Mouse (Mus musculus) neural tube, embryonic 12.5 days (tissue): ENCODE data around the gene Pprc1. TPM values are rescaled to one million over a fixed set of nuclear protein-coding genes. Genes with fewer than 3 reads are reported as not detected.

Experiments
- ATAC-seq: fragments of 200-750 bp; cut with Nextera tagmentation; 2 replicates; pipeline ENCODE4 v1.8.0; 2017; ENCODE audit warnings: low read depth, mild to moderate bottlenecking, moderate TSS enrichment, moderate library complexity; ENCODE audit not compliant: low FRiP score
- H3K27ac ChIP-seq: fragments of 300-500 bp; sonication (generic); 2 replicates; pipeline ENCODE4 v1.5.1; 2016
- H3K27me3 ChIP-seq: fragments of 300-500 bp; sonication (generic); replicated peaks from 2 replicates; pipeline ENCODE4 v1.6.1; 2016; ENCODE audit warnings: mild to moderate bottlenecking
- H3K36me3 ChIP-seq: fragments of 300-500 bp; sonication (generic); 2 replicates; pipeline ENCODE4 v1.6.1; 2016; ENCODE audit warnings: mild to moderate bottlenecking
- H3K4me1 ChIP-seq: fragments of 300-500 bp; sonication (generic); 2 replicates; pipeline ENCODE4 v1.6.1; 2016
- H3K4me2 ChIP-seq: fragments of 300-500 bp; sonication (generic); replicated peaks from 2 replicates; pipeline ENCODE4 v1.6.1; 2016; ENCODE audit warnings: mild to moderate bottlenecking
- H3K4me3 ChIP-seq: fragments of 300-500 bp; sonication (generic); 2 replicates; pipeline ENCODE4 v1.5.1; 2016
- H3K9ac ChIP-seq: fragments of 300-500 bp; sonication (generic); 2 replicates; pipeline ENCODE4 v1.6.1; 2016; ENCODE audit warnings: mild to moderate bottlenecking
- H3K9me3 ChIP-seq: fragments of 300-500 bp; sonication (generic); 2 replicates; pipeline ENCODE4 v1.6.1; 2016; ENCODE audit warnings: mild to moderate bottlenecking
- WGBS: fragments of 180-500 bp; shearing (Covaris S2); methylation state at CpG from one replicate; pipeline ENCODE4 v1.1.7; 2016; 5-methylcytosine and 5-hydroxymethylcytosine counted together
- polyA plus RNA-seq: library from polyadenylated mRNA; unstranded; fragments of >200 nt; fragmentation: Nextera tagmentation; extraction: Ambion mirVana; gene quantifications from 2 replicates; pipeline ENCODE4 v1.2.1, GENCODE M21; 2016

Gene Pprc1
- 25.6 and 26.2 TPM in 2 replicates for polyA plus RNA-seq

DNA sequence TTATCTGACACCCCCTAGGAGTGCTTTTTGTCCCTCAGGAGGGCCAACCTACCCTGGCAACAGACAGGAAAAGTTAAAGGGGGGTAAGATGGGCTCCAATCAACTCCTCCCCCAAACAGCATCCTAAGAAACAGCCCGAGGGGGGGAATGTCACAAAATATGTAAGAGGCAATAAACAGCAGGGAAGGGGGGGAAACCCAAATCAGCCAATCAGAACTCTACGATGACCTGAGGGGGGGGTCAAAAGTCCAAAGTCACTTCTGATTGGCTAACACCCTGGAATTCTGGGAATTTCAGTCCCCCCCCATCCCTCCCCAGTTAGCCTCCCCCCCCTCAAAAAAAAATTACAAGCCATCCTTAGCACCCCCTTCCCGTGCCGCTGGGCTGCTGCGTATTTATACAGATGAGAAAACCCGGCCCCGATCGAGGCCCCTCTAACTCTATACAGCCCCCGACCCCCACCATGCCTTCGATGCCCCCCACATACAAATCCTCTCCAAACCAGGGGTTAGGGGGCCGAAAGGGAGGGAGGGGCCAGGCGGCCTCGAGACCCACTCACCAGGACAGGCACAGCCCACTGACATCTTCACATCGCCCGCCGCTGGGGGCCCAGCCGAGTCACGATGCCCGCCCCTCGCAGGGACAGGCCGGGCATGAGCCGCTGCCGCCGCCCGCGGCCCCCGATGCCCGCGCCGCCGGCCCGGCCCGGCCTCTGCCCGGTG, at the start of gene Pprc1:
Gene Pprc1, plus strand, starts transcription at position 616 of the 722 bp plus-strand sequence.
- no peaks in the 10 kb centered on the region for H3K27me3 ChIP-seq
- H3K27ac ChIP-seq = peak within 1 kb of the TSS; percentile 97
- H3K4me2 ChIP-seq = peak within 1 kb of the TSS; percentile 92
- under 1% methylated on average over 34 of the region's 34 CpGs for WGBS
- H3K4me3 ChIP-seq = peak within 1 kb of the TSS; percentile 94
- no peaks in the 10 kb centered on the region for H3K9me3 ChIP-seq
- peaks cover 56% of the 10 kb centered on the region for H3K4me1 ChIP-seq
- ATAC-seq = no peak
- H3K9ac ChIP-seq = peak within 1 kb of the TSS; percentile 97
- no peaks in the 10 kb centered on the region for H3K36me3 ChIP-seq

DNA sequence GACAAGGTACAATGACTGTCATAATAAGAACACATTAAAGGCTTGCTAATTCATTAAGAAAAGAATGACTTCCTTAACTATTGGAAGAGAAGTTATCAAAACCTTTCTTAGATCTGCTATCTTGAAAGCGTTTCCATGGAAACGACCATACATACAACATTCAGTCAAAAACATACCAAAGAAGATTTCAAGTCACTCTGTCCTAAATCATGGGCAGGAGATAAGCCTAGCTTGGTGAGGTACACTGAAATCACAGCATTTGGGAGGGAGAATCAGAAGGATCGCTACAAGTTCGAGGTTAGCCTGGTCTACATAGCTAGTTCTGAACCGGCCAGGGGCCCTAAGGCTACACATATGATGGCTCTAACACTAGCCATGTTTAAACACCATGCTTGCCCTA, 47.3 kb upstream of the Pprc1 start:
- peaks cover 5% of the 10 kb centered on the region; the same call in 1 of the 2 replicates for H3K36me3 ChIP-seq
- 0 out of 2 replicates have a peak, but pooled peaks cover 5% of the 10 kb centered on the region for H3K9me3 ChIP-seq
- 0 out of 2 replicates have a peak, but pooled peaks have one; percentile 9 for ATAC-seq
- no peaks in the 10 kb centered on the region for H3K4me1 ChIP-seq
- peak overlapping the region; percentile 85 for H3K4me3 ChIP-seq
- H3K4me2 ChIP-seq = peak overlapping the region; percentile 60
- 60% methylated on average over 5 of the region's 5 CpGs for WGBS
- H3K27me3 ChIP-seq = no peaks in the 10 kb centered on the region; the same call in 1 of the 2 replicates
- H3K9ac ChIP-seq = peak overlapping the region; percentile 85; the same call in 1 of the 2 replicates
- no peak overlapping the region for H3K27ac ChIP-seq

DNA sequence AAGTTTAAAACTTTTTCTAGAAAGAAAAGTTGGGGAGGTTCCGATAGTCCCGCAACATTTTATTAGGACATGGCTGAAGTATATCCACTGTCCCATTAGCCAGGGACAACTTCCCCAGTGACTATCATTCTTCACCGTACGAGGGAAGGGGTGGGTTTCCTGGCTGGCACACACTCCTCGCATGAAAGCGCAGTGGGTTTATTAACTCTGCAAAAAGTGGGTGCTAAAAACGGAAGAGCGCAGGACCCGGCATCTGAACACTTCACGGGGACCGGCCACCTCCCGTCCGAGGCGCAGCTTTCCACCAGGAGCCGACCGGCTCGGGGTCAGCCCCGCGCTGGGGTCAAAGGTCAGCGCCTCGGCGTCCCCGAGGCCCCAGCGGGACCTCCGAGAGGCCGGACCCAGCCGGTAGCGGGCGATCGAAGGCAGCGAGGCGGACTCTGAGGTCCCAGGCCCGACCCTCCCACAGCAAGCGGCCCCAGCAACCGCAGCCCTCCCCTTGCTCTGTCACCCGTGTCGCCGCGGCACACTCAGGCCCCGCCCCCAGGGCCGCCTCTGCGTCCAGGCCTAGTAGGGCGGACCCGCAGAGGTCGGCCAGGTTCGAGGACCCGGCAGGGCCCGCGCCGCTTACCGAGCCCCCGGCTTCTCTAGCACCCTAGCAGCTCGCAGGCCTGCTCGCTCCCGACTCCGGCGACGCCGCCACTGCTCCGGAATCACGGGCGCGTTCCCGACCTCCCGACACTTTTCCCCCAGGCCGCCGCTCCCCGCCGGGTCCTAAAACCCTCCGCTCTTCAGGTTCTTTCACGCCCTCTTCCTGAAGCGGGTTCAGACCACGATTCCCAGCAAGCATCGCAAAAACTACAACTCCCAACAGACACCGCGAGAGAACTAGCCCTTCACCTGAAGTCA, 46.6 kb upstream of the Pprc1 start, which contains the start of gene Armh3:
Gene Armh3, minus strand, starts transcription at position 704 of the 909 bp plus-strand sequence.
- peak within 1 kb of the TSS; percentile 85 for H3K9ac ChIP-seq
- ATAC-seq = peak; percentile 91
- peaks cover 5% of the 10 kb centered on the region; the same call in 1 of the 2 replicates for H3K36me3 ChIP-seq
- H3K27me3 ChIP-seq = no peaks in the 10 kb centered on the region; the same call in 1 of the 2 replicates
- H3K27ac ChIP-seq = peak within 1 kb of the TSS; percentile 92
- H3K4me3 ChIP-seq = peak within 1 kb of the TSS; percentile 85
- WGBS = 1% methylated on average over 71 of the region's 76 CpGs
- H3K9me3 ChIP-seq = 0 out of 2 replicates have a peak, but pooled peaks cover 5% of the 10 kb centered on the region
- H3K4me1 ChIP-seq = peaks cover under 1% of the 10 kb centered on the region; the same call in 1 of the 2 replicates
- peak within 1 kb of the TSS; percentile 60 for H3K4me2 ChIP-seq

DNA sequence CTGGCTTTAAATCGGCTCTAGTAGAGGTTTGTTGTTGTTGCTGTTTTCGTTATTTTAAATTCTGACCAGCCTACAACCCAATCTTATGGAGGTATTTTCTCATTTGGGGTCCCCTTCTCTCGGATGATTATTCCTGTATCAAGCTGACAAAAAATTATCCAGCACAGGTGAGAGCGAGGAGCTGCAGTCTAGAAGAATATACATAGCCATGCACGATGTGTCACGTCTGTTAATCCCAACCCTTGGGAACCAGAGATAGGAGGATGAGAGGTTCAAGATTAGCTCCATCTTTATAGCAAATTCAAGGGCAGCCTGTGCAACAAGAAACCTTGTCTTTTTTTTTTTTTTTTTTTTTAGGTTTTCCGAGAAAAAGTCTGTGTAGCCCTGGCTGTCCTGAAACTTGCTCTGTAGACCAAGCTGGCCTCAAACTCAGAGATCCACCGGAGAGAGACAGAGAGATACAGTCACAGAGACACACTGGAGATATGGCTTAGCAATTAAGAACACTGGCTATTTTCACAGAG, 45.9 kb upstream of the Pprc1 start:
- no peak; the same call in 1 of the 2 replicates for ATAC-seq
- peak overlapping the region; percentile 85 for H3K4me3 ChIP-seq
- H3K4me2 ChIP-seq = peak overlapping the region; percentile 60
- H3K9ac ChIP-seq = no peak overlapping the region
- WGBS = 16% methylated on average over 8 of the region's 8 CpGs
- peaks cover 8% of the 10 kb centered on the region for H3K4me1 ChIP-seq
- H3K9me3 ChIP-seq = 0 out of 2 replicates have a peak, but pooled peaks cover 5% of the 10 kb centered on the region
- H3K27ac ChIP-seq = no peak overlapping the region
- H3K27me3 ChIP-seq = peaks cover 2% of the 10 kb centered on the region; the same call in 1 of the 2 replicates
- H3K36me3 ChIP-seq = peaks cover 5% of the 10 kb centered on the region; the same call in 1 of the 2 replicates

DNA sequence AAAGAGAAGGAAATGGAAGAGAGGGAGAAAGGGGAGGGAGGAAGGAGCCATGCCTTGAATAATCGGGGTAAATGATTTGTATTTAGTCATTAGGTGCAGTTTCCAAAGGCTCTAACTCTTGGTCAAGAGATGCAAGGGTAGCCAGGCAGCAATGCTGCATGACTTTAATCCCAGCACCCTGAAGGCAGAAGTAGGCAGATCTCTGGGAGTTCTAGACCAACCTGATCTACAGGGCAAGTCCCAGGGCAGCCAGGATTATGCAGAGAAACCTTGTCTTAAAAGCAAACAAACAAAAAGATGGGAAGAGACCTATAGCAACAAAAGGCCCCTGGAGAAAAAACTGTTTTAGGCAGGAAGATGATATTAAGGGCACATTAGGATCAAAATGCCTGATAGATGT, 45.3 kb upstream of the Pprc1 start:
- peaks cover 8% of the 10 kb centered on the region for H3K27me3 ChIP-seq
- ATAC-seq = no peak
- no peak overlapping the region for H3K4me2 ChIP-seq
- peaks cover 14% of the 10 kb centered on the region for H3K4me1 ChIP-seq
- H3K36me3 ChIP-seq = peaks cover 5% of the 10 kb centered on the region; the same call in 1 of the 2 replicates
- no peaks in the 10 kb centered on the region for H3K9me3 ChIP-seq
- no peak overlapping the region for H3K4me3 ChIP-seq
- no peak overlapping the region for H3K9ac ChIP-seq
- 79% methylated on average over 1 of the region's 1 CpGs for WGBS
- H3K27ac ChIP-seq = no peak overlapping the region

DNA sequence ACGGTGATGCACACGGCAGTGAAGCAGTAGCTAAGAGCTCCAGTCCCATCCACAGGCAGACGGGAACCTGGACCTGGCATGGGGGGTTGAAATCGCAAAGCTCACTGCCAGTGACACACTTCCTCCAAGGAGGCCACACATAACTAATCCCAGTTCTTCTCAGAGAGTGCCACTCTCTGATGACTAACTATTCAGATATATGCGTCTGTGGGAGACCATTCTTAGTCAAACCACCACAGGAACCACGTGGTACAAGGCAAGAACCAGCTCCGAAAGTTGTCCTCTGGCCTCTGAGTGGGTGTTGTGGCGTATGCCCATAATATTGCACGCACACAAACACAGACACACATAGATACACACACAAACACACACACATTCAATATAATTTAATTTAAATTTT, 42.4 kb upstream of the Pprc1 start:
- H3K4me2 ChIP-seq = no peak overlapping the region
- no peak for ATAC-seq
- WGBS = 83% methylated on average over 9 of the region's 9 CpGs

DNA sequence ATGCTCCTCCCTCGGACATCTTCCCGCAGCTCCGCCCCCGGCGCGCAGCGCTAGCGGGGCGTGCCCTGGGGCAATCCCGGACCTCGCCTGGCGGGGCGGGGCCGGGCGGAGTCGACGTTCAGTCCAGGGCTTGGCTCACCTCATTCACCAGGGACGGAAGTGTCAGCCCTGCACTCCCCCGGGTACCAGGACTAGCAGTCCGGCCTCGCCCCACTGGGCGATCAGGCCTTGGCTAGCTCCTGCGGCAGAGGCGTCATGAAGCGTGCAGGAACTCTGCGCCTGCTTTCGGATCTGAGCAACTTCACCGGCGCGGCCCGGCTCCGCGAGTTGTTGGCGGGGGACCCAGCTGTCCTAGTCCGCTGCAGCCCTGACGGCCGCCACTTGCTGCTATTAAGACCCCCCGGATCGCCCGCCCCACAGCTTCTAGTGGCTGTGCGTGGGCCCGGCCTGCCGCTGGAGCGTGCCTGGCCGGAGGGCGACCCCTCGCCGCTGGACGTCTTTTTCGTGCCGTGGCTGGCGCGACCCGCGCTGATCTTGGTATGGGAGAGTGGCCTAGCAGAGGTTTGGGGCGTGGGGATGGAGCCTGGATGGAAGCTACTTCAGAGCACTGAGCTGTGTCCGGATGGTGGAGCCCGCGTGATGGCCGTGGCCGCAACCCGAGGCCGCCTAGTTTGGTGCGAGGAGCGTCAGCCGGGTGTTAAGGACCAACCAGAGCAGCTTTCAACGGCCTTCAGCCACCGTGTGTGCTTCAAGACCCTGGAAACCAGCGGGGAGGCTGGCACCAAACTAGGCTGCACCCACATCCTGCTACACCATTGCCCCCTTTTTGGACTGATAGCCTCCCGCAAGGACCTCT, 41.1 kb upstream of the Pprc1 start, which contains the start of gene Hps6:
Gene Hps6, plus strand, starts transcription at position 138 of the 856 bp plus-strand sequence.
- Histone ChIP-seq H3K4me3 (peak within 1 kb of the TSS; percentile 53), H3K4me1 (peaks cover 16% of the 10 kb centered on the region), H3K27me3 (peaks cover 17% of the 10 kb centered on the region), H3K9me3 (no peaks in the 10 kb centered on the region), H3K36me3 (no peaks in the 10 kb centered on the region), H3K4me2 (peak within 1 kb of the TSS; percentile 97), H3K27ac (no peak within 1 kb of the TSS), H3K9ac (peak within 1 kb of the TSS; percentile 67)
- ATAC-seq = peak; percentile 77
- WGBS = 2% methylated on average over 70 of the region's 70 CpGs

More for the DNA sequence above, 42.4 kb upstream of the Pprc1 start:
- Histone ChIP-seq H3K9me3 (no peaks in the 10 kb centered on the region), H3K4me1 (peaks cover 16% of the 10 kb centered on the region), H3K27me3 (peaks cover 17% of the 10 kb centered on the region), H3K36me3 (no peaks in the 10 kb centered on the region), H3K27ac (no peak overlapping the region), H3K4me3 (no peak overlapping the region), H3K9ac (no peak overlapping the region)

DNA sequence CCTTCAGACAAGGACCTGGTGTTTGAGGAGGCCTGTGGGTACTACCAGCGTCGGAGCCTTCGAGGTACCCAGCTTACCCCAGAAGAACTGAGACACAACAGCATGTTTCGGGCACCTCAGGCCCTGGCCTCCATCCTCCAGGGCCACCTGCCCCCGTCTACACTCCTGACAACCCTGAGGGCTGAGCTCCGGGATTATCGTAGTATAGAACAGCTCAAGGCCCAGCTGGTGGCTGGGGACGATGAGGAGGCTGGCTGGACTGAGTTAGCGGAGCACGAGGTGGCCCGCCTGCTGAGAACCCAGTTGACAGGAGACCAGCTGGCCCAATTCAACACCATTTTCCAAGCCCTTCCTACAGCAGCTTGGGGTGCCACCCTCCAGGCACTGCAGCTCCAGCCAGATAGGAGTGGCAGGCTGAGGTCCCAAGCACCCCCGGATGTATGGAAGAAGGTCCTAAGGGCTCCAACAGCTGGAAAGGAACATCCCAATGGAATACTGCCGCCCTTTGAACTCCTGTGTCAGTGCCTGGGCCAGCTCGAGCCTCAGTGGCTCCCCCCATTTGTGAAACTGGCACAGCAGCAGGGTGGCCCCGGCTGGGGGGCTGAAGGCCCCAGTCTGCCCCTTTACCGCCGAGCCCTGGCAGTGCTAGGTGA, 39.7 kb upstream of the Pprc1 start:
- no peak overlapping the region for H3K4me2 ChIP-seq
- H3K9ac ChIP-seq = no peak overlapping the region
- H3K27me3 ChIP-seq = peaks cover 17% of the 10 kb centered on the region
- no peaks in the 10 kb centered on the region for H3K9me3 ChIP-seq
- H3K27ac ChIP-seq = no peak overlapping the region
- no peak overlapping the region for H3K4me3 ChIP-seq
- no peak for ATAC-seq
- H3K4me1 ChIP-seq = peaks cover 16% of the 10 kb centered on the region
- 72% methylated on average over 17 of the region's 17 CpGs for WGBS
- no peaks in the 10 kb centered on the region for H3K36me3 ChIP-seq

DNA sequence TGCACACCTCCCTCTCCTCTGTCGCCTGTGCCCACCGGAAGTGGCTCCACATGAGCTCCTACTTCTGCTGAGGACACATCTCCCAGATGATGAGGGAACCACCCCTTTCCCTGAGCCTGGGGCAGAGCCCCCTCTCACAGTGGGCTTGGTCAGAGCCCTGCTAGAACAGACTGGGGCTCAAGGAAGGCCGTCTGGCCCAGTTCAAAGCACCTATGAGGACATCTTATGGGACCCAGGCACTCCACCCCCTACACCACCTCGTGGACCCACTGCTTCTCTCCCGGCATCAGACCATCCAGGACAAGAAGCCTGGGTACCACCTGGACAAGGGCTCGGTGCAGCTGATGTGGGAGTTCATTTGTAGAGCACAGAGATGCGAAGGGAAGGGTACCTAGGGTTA, 39.0 kb upstream of the Pprc1 start:
- no peak for ATAC-seq
- peaks cover 17% of the 10 kb centered on the region for H3K27me3 ChIP-seq
- no peak overlapping the region for H3K4me2 ChIP-seq
- no peak overlapping the region for H3K9ac ChIP-seq
- 83% methylated on average over 7 of the region's 7 CpGs for WGBS
- no peaks in the 10 kb centered on the region for H3K36me3 ChIP-seq
- no peak overlapping the region for H3K27ac ChIP-seq
- H3K9me3 ChIP-seq = no peaks in the 10 kb centered on the region
- no peak overlapping the region for H3K4me3 ChIP-seq
- H3K4me1 ChIP-seq = peaks cover 16% of the 10 kb centered on the region

DNA sequence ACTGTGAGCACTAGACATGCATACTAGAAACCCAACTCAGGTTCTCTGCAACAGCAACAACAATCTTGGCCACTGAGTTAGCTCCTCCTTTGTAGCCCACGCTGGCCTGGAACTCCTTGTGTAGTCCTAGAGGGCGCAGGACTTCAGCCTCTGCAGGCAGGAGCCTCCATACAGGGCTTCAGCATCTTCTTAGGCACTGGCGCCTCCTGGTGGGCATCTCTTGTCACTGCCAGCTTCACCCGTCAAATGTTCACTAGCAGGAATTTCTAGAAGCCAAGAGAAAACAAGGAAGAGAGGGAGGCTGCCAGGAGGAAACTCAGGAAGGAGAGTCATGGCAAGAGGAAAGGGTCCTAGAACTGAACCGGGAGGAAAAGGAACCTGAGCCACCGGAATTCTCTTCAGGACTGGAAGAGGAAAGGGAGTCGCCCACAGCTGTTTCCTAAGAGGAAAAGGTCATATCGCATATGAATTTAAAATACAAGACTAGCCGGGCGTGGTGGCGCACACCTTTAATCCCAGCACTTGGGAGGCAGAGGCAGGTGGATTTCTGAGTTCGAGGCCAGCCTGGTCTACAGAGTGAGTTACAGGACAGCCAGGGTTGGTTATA, 30.0 kb upstream of the Pprc1 start:
- Histone ChIP-seq H3K9me3 (no peaks in the 10 kb centered on the region), H3K9ac (no peak overlapping the region), H3K4me3 (no peak overlapping the region), H3K4me1 (no peaks in the 10 kb centered on the region), H3K4me2 (no peak overlapping the region), H3K27me3 (no peaks in the 10 kb centered on the region), H3K36me3 (no peaks in the 10 kb centered on the region), H3K27ac (no peak overlapping the region)
- ATAC-seq = 0 out of 2 replicates have a peak, but pooled peaks have one; percentile 61
- 42% methylated on average over 12 of the region's 12 CpGs for WGBS
